Mouse (Mus musculus) erythroblast, embryonic 14.5 days (primary cell): ENCODE measurements around the gene AA986860. TPM values are rescaled to one million over a fixed set of nuclear protein-coding genes. Genes with fewer than 3 reads are reported as not detected.
A peak's percentile ranks its signal among the peaks of the same experiment; 100 is the strongest.

Experiments
- H3K27me3 ChIP-seq: 2 replicates; pipeline ENCODE4 v1.6.1; 2012; ENCODE audit warnings: inconsistent platforms; ENCODE audit not compliant: control insufficient read depth
- H3K36me3 ChIP-seq: 2 replicates; pipeline ENCODE4 v1.6.1; 2012; ENCODE audit warnings: mild to moderate bottlenecking, inconsistent platforms; ENCODE audit not compliant: control insufficient read depth
- H3K4me1 ChIP-seq: 2 replicates; pipeline ENCODE4 v1.6.1; 2012; ENCODE audit warnings: inconsistent platforms; ENCODE audit not compliant: control insufficient read depth
- H3K4me3 ChIP-seq: replicated peaks from 2 replicates; pipeline ENCODE3; 2012; ENCODE audit warnings: moderate library complexity, mild to moderate bottlenecking, inconsistent platforms
- H3K9me3 ChIP-seq: 2 replicates; pipeline ENCODE4 v1.6.1; 2012; ENCODE audit warnings: low read length, inconsistent platforms, mixed read lengths; ENCODE audit not compliant: control insufficient read depth
- GATA1 ChIP-seq: IDR thresholded peaks from 2 replicates; pipeline ENCODE4 v1.6.1; 2012; ENCODE audit warnings: low read length, inconsistent platforms, mixed read lengths
- TAL1 ChIP-seq: IDR thresholded peaks from 3 replicates; pipeline ENCODE4 v1.6.1; 2012; ENCODE audit warnings: low read length, inconsistent platforms, mixed read lengths
- polyA plus RNA-seq: library from polyadenylated mRNA; stranded (reverse); fragments of >175 nt; gene quantifications from 2 replicates; pipeline ENCODE4 v1.2.3, GENCODE M21; 2012

Gene AA986860
- polyA plus RNA-seq, 1 experiment: 5.3 TPM

DNA sequence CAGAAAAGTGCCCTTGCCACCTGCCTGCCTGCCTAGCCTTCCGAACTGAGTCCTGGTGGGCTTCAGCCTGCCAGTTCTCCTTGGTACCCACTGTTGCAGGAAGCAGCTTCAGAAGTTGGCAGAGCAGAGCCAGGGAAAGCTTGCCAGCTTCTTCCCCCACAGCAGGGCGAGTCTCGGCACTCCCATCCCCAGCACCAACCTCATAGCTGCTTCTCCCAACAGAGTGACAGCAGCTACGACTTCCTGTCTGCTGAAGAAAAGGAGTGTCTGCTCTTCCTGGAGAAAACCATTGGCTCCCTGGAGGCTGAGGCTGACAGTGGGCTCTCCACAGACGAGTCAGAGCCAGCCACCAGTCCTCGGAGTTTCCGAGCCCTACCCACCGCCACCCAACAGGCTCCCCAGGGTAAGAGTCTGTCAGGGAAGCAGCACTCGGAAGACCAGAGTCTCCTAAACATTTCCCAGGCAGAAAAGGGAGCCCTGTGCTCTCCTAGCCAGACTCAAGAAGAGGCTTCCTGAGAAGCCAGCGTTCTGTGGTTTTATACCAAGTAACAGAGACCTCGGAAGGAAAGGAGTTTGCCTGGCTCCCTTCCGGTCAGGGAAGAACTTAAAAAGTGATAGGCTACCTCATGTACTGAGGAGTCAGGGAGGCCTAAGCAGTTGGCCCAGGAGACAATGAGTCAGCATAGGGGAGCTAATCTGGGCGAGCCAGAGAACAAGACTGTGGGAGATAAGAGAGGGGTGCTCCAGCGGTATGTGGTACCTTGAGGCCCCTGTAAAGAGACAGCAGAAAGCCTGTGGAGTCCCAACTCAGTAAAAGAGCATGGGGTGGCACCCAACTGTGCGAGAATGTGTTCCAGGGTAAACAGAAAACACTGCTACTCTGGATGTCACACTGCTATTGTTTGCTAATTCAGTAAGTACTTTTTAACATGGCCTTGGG, 9.3 kb downstream of the AA986860 start:
- peak; percentile 90 for TF ChIP-seq TAL1
- peak; percentile 99 for TF ChIP-seq GATA1
- Histone ChIP-seq H3K9me3 (no peaks in the 10 kb centered on the region), H3K27me3 (no peaks in the 10 kb centered on the region), H3K4me3 (peak overlapping the region; percentile 74), H3K4me1 (peaks cover 100% of the 10 kb centered on the region), H3K36me3 (peaks cover 99% of the 10 kb centered on the region)

DNA sequence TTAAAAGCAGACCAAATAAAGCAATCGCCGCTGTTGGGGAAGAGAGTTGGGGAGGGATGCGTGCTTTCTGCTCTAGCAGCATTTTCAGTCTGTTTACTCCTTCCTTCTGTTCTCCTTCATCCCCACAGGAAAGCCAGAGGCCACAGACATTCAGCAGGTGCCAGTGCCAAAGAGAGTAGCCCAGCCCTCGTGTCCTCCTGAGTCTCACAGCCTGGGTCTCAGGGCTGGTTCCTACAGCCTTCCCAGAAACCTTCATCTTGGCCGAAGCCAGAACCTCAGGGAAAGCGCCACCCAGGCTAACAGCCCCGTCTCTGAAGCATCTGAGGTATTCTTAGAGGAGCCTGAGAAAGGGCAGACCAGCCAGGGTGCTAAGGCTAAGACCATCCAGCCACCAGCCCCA, 10.4 kb downstream of the AA986860 start:
- no peak for TF ChIP-seq GATA1
- no peak for TF ChIP-seq TAL1
- Histone ChIP-seq H3K36me3 (peaks cover 90% of the 10 kb centered on the region), H3K27me3 (no peaks in the 10 kb centered on the region), H3K4me1 (peaks cover 100% of the 10 kb centered on the region), H3K9me3 (no peaks in the 10 kb centered on the region), H3K4me3 (peak overlapping the region; percentile 10)

- TF ChIP-seq GATA1 (no peak), TAL1 (no peak)
- no peaks in the 10 kb centered on the region for H3K27me3 ChIP-seq
- no peak overlapping the region for H3K4me3 ChIP-seq
- peaks cover 88% of the 10 kb centered on the region for H3K4me1 ChIP-seq
- H3K9me3 ChIP-seq: no peaks in the 10 kb centered on the region
- peaks cover 75% of the 10 kb centered on the region for H3K36me3 ChIP-seq
These were observed 12.0 kb downstream of the AA986860 start for GRCm38 (mm10) chr1:130743775-130744174.

- H3K4me1 ChIP-seq: peaks cover 84% of the 10 kb centered on the region
- TF ChIP-seq GATA1 (no peak), TAL1 (no peak)
- H3K27me3 ChIP-seq: no peaks in the 10 kb centered on the region
- peaks cover 71% of the 10 kb centered on the region for H3K36me3 ChIP-seq
- peak overlapping the region; percentile 32 for H3K4me3 ChIP-seq
- H3K9me3 ChIP-seq: no peaks in the 10 kb centered on the region
These were observed 12.4 kb downstream of the AA986860 start for GRCm38 (mm10) chr1:130744217-130744616.

DNA sequence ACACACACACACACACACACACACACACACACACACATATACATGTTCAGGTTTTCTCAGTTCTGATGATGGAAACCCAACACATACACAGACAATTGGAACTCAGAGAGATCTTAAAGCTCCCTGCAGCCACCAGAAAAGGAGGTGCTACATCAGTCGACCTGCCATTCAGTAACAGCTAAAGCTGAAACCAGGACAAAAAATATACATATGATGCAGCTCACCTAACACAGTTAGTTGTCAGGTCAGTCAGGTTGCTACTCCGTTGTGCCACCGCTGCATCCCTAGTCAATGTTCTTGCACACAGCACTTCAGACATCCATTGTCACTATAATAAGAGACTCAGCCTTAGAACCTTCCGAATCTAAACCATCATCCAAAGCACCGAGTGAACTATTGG, 13.2 kb downstream of the AA986860 start:
- Histone ChIP-seq H3K4me3 (no peak overlapping the region), H3K9me3 (no peaks in the 10 kb centered on the region), H3K4me1 (peaks cover 76% of the 10 kb centered on the region), H3K27me3 (no peaks in the 10 kb centered on the region), H3K36me3 (peaks cover 64% of the 10 kb centered on the region)
- TF ChIP-seq TAL1: no peak
- no peak for TF ChIP-seq GATA1

- TF ChIP-seq GATA1 (no peak), TAL1 (no peak)
- Histone ChIP-seq H3K4me1 (peaks cover 70% of the 10 kb centered on the region), H3K9me3 (no peaks in the 10 kb centered on the region), H3K4me3 (no peak overlapping the region), H3K36me3 (peaks cover 58% of the 10 kb centered on the region), H3K27me3 (no peaks in the 10 kb centered on the region)
These were observed 13.8 kb downstream of the AA986860 start for GRCm38 (mm10) chr1:130745591-130745990.

- H3K9me3 ChIP-seq: no peaks in the 10 kb centered on the region
- H3K36me3 ChIP-seq: peaks cover 46% of the 10 kb centered on the region
- no peaks in the 10 kb centered on the region for H3K27me3 ChIP-seq
- no peak for TF ChIP-seq GATA1
- no peak for TF ChIP-seq TAL1
- H3K4me3 ChIP-seq: no peak overlapping the region
- H3K4me1 ChIP-seq: peaks cover 57% of the 10 kb centered on the region
These were observed 15.0 kb downstream of the AA986860 start for GRCm38 (mm10) chr1:130746819-130747218.

GRCm38 (mm10) chr1:130759689-130760088, 27.9 kb downstream of the AA986860 start:
- TF ChIP-seq GATA1: no peak
- no peak for TF ChIP-seq TAL1
- Histone ChIP-seq H3K36me3 (no peaks in the 10 kb centered on the region), H3K4me3 (no peak overlapping the region), H3K4me1 (peaks cover 21% of the 10 kb centered on the region), H3K9me3 (no peaks in the 10 kb centered on the region), H3K27me3 (no peaks in the 10 kb centered on the region)

DNA sequence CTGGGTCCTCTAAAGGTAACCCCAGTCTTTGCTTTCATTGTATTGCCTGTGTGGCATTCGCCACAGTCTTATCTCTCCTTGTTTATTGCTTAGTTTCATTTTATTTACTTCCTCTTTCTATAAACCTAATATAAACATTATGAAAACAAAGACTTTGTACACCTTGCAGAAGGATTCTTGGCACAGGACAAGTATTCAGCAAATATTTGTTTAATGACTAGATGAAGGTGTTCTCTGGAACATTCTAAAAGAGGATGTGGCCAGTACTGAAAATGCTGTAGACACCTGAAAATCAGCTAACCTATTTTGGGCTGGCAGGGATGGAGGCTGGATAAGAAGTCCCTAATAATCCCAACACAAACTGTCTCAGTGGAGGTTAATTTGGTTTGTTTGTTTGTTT, 29.8 kb downstream of the AA986860 start:
- TF ChIP-seq GATA1: no peak
- no peak for TF ChIP-seq TAL1
- no peaks in the 10 kb centered on the region for H3K27me3 ChIP-seq
- H3K4me3 ChIP-seq: no peak overlapping the region
- no peaks in the 10 kb centered on the region for H3K9me3 ChIP-seq
- H3K36me3 ChIP-seq: no peaks in the 10 kb centered on the region
- H3K4me1 ChIP-seq: peaks cover 26% of the 10 kb centered on the region
